Mouse (Mus musculus) CD4-positive helper T cell, adult 2 months (primary cell): ENCODE measurements around the gene Ifitm3.

Experiments
- DNase-seq: peaks from one replicate; pipeline ENCODE4 v3.0.0-alpha.2; 2012; ENCODE audit warnings: low read depth, missing footprints, low spot score

The Ifitm3 gene

GRCm38 (mm10) chr7:141010593-141010992 is at the start of gene Ifitm3:
Ifitm3 (minus strand) TSS chr7:141010770.
- peak; percentile 32 for DNase-seq

GRCm38 (mm10) chr7:141059929-141060328 is 49.4 kb upstream of the Ifitm3 start:
- DNase-seq = peak; percentile 25

GRCm38 (mm10) chr7:141058601-141059341 is 48.2 kb upstream of the Ifitm3 start:
- DNase-seq = peak; percentile 84

GRCm38 (mm10) chr7:141057541-141057940 is 47.0 kb upstream of the Ifitm3 start:
- DNase-seq = no peak

GRCm38 (mm10) chr7:141056976-141057375 is 46.4 kb upstream of the Ifitm3 start:
- no peak for DNase-seq

- DNase-seq = no peak
Measured at GRCm38 (mm10) chr7:141055785-141056184, 45.2 kb upstream of the Ifitm3 start.

- no peak for DNase-seq
Measured at GRCm38 (mm10) chr7:141052421-141052820, 41.9 kb upstream of the Ifitm3 start.

- DNase-seq = no peak
Measured at GRCm38 (mm10) chr7:141052016-141052415, 41.4 kb upstream of the Ifitm3 start.

GRCm38 (mm10) chr7:141051060-141051685 is 40.6 kb upstream of the Ifitm3 start:
- DNase-seq = no peak

- no peak for DNase-seq
Measured at GRCm38 (mm10) chr7:141049326-141049725, 38.8 kb upstream of the Ifitm3 start.

- peak; percentile 90 for DNase-seq
Measured at GRCm38 (mm10) chr7:141048226-141049218, 38.0 kb upstream of the Ifitm3 start.

- DNase-seq = no peak
Measured at GRCm38 (mm10) chr7:141047581-141048225, 37.1 kb upstream of the Ifitm3 start.

GRCm38 (mm10) chr7:141046931-141047580 is 36.5 kb upstream of the Ifitm3 start:
- peak; percentile 33 for DNase-seq

- no peak for DNase-seq
Measured at GRCm38 (mm10) chr7:141042539-141042938, 32.0 kb upstream of the Ifitm3 start.

GRCm38 (mm10) chr7:141041661-141042060 is 31.1 kb upstream of the Ifitm3 start:
- no peak for DNase-seq

GRCm38 (mm10) chr7:141040867-141041606 is 30.5 kb upstream of the Ifitm3 start:
- DNase-seq = no peak

- peak; percentile 21 for DNase-seq
Measured at GRCm38 (mm10) chr7:141039386-141040107, 29.0 kb upstream of the Ifitm3 start.

GRCm38 (mm10) chr7:141038090-141039032 is 27.8 kb upstream of the Ifitm3 start:
- peak; percentile 45 for DNase-seq
